Comparison of ENCODE assay signal across 16 mouse cellular contexts in the genomic region with DNA sequence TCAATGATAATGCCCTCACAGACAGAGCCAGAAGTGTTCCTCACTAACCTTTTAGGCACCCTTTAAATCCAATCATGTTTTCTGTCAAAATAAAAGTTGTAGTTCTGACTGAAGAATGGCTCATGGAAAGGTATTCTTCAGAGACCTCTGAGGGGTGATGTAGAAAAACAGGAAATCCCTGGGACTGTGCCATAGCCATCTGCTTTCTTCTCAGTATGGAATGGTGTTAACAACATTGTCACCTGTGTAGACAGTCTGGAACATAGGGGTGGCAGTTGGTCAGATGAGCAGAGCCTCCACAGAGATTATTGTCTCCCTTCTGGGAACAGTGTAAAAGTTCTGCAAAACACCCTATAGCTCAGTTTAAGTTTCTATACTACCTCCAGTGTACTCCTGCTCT.
DNase-seq lines count a peak whose midpoint lies in the region; ATAC-seq lines count a peak whose summit lies in the region.
"Had no signal": no experiment of that assay in that cellular context is flagged by ENCODE, and none has a peak within 500 bp of the region (broad histone marks: within the 10 kb centered on the region; RNA-seq: fewer than 3 reads in every experiment).

No protein-coding gene starts in this region.

- DNase-seq in cerebellum, adult 9-10 months, result peak; percentile 52
- DNase-seq in cerebellum, postnatal 10 days, result peak; percentile 21 to 30
- DNase-seq in cerebellum, postnatal 36 days, result no peak
- DNase-seq in brain, adult 2 months (ENCODE audit: low read depth, low spot score), result peak; percentile 54
- DNase-seq: adrenal gland, adult 8-10 months; adrenal gland, postnatal 25 days; B cell, adult 2 months; cerebellum, adult 11 months; cerebellum, adult 8-10 months; forebrain, postnatal 0 days had no signal

- no peak for ATAC-seq in cerebellum, adult (ENCODE audit: insufficient number of reproducible peaks, low FRiP score, low TSS enrichment)
- ATAC-seq: activated CD4-positive, CD25-positive, alpha-beta regulatory T cell, adult 4 months; CD4-positive, CD25-positive, alpha-beta regulatory T cell, adult 4 months; forebrain, embryonic 13.5 days; forebrain, embryonic 15.5 days; forebrain, postnatal 0 days; Patski had no signal

Comparison
In these comparisons a context has a peak if more than half of its experiments do, and no peak if none do; other contexts are left out.
1. DNase-seq: peak in cerebellum, adult 9-10 months (single experiment), cerebellum, postnatal 10 days (2 of 2) and brain, adult 2 months (single experiment); none in cerebellum, postnatal 36 days (0 of 2).